ENCODE assay signal across 15 mouse cellular contexts in the genomic region with DNA sequence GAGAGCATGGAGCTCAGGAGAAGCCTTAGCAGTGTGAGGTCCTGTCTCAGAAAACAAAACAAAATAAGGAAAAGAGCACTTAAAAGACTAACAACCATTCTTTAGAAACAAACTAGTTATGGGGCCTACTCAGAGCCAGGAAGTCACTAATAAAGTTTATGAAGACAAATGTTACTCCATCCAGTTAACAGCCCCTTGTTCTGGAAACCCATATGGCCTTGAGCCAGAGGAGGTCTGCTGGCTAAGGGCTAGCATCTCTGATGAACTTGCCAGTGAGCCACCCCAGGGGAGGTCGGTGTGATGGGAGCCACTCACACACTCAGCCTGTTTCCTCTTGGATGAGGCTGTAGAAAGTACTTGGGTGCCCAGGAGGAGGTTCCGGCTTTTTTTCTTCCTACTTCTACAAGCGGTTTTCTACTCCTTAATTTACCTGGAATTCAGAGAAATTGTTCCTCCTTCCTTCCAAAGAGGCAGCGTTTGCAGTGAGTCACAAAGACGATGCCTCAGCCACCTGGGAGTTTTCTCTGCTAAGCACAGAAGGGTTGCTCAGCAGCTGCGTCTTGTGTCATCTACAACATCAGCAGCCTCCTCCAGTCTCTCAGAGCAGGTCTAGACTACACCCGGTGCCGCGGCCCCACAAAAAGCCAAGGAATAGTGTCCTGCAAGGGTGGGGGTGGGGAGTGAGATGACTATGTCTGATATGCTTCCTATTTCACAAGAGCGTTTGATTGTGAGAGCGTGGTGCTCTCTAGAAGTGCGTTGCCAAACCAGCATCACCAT. TPM values are rescaled to one million over a fixed set of nuclear protein-coding genes. Genes with fewer than 3 reads are reported as not detected.
DNase-seq lines count a peak whose midpoint lies in the region; ATAC-seq and TF ChIP-seq lines count a peak whose summit lies in the region.
"Had no signal": no experiment of that assay in that cellular context is flagged by ENCODE, and none has a peak within 500 bp of the region (broad histone marks: within the 10 kb centered on the region; RNA-seq: fewer than 3 reads in every experiment).

No protein-coding gene starts in this region.

- in situ Hi-C loops in ES-E14 (cut with MboI; ENCODE audit: low sequenced_read_pairs in 2 of 2, unreplicated experiment in 2 of 2), result loop anchor here in 1 of 2 experiments (25.0 kb wide), 1 partner anchor 456 kb away; a partner anchor contains a TSS

- no peak for ATAC-seq in kidney, embryonic 16.5 days (ENCODE audit: low FRiP score, low TSS enrichment)
- ATAC-seq in limb, embryonic 12.5 days (ENCODE audit: insufficient number of reproducible peaks, insufficient read depth, low FRiP score, low TSS enrichment, low read depth), result no peak
- ATAC-seq in neural tube, embryonic 15.5 days (ENCODE audit: low FRiP score), result no peak
- ATAC-seq: CD4-positive, CD25-positive, alpha-beta regulatory T cell, adult 4 months; inflammation-experienced regulatory T-cells, adult 6 months had no signal

- no peaks in the 10 kb centered on the region for H3K9me3 ChIP-seq in kidney, embryonic 16.5 days (ENCODE audit: low read length)
- H3K9me3 ChIP-seq in ES-E14 (ENCODE audit: control insufficient read depth, insufficient read depth, low read depth, low read length), result no peaks in the 10 kb centered on the region
- no peaks in the 10 kb centered on the region for H3K9me3 ChIP-seq in embryonic facial prominence, embryonic 10.5 days
- H3K9me3 ChIP-seq in limb, embryonic 12.5 days, result no peaks in the 10 kb centered on the region
- no peaks in the 10 kb centered on the region for H3K9me3 ChIP-seq in neural tube, embryonic 15.5 days (replicated peaks)

- peak overlapping the region; percentile 44 for H3K27ac ChIP-seq in kidney, embryonic 16.5 days (ENCODE audit: low read length)
- peak overlapping the region; percentile 69; the same call in 1 of the 2 replicates for H3K27ac ChIP-seq in ES-E14 (ENCODE audit: insufficient read depth, low read depth, low read length, poor library complexity, severe bottlenecking)
- peak overlapping the region; percentile 61 for H3K27ac ChIP-seq in embryonic facial prominence, embryonic 10.5 days (replicated peaks)
- peak overlapping the region; percentile 59 for H3K27ac ChIP-seq in limb, embryonic 12.5 days
- no peak overlapping the region for H3K27ac ChIP-seq in neural tube, embryonic 15.5 days (replicated peaks)
- H3K27ac ChIP-seq: layer of hippocampus, adult 2 months had no signal

- no peaks in the 10 kb centered on the region for H3K36me3 ChIP-seq in kidney, embryonic 16.5 days (ENCODE audit: insufficient read depth, low read length)
- H3K36me3 ChIP-seq in ES-E14 (ENCODE audit: control insufficient read depth, insufficient read depth, low read length, poor library complexity, severe bottlenecking), result no peaks in the 10 kb centered on the region
- no peaks in the 10 kb centered on the region for H3K36me3 ChIP-seq in embryonic facial prominence, embryonic 10.5 days (replicated peaks)
- no peaks in the 10 kb centered on the region for H3K36me3 ChIP-seq in limb, embryonic 12.5 days
- no peaks in the 10 kb centered on the region for H3K36me3 ChIP-seq in neural tube, embryonic 15.5 days

- H3K27me3 ChIP-seq in kidney, embryonic 16.5 days (ENCODE audit: insufficient read depth, low read length), result no peaks in the 10 kb centered on the region
- no peaks in the 10 kb centered on the region for H3K27me3 ChIP-seq in embryonic facial prominence, embryonic 10.5 days (replicated peaks; ENCODE audit: low read depth, poor library complexity, severe bottlenecking)
- H3K27me3 ChIP-seq in limb, embryonic 12.5 days, result no peaks in the 10 kb centered on the region
- H3K27me3 ChIP-seq in neural tube, embryonic 15.5 days (replicated peaks), result no peaks in the 10 kb centered on the region

- H3K4me2 ChIP-seq in kidney, embryonic 16.5 days (replicated peaks; ENCODE audit: low read depth, low read length), result no peak overlapping the region
- no peak overlapping the region for H3K4me2 ChIP-seq in limb, embryonic 12.5 days
- H3K4me2 ChIP-seq in neural tube, embryonic 15.5 days, result no peak overlapping the region
- H3K4me2 ChIP-seq: heart, embryonic 11.5 days had no signal

- H3K9ac ChIP-seq in kidney, embryonic 16.5 days (replicated peaks; ENCODE audit: low read length), result no peak overlapping the region
- no peak overlapping the region for H3K9ac ChIP-seq in ES-E14 (ENCODE audit: insufficient read depth, low read depth, low read length, poor library complexity, severe bottlenecking)
- no peak overlapping the region for H3K9ac ChIP-seq in limb, embryonic 12.5 days (replicated peaks)
- no peak overlapping the region for H3K9ac ChIP-seq in neural tube, embryonic 15.5 days (replicated peaks)

- peaks cover 46% of the 10 kb centered on the region for H3K4me1 ChIP-seq in kidney, embryonic 16.5 days (ENCODE audit: insufficient read depth, low read length)
- peaks cover 21 to 25% of the 10 kb centered on the region in 2 experiments for H3K4me1 ChIP-seq in ES-E14 (ENCODE audit: control insufficient read depth in 2 of 2, insufficient read depth in 2 of 2, low read length in 2 of 2, poor library complexity in 1 of 2)
- peaks cover 56% of the 10 kb centered on the region for H3K4me1 ChIP-seq in embryonic facial prominence, embryonic 10.5 days
- H3K4me1 ChIP-seq in limb, embryonic 12.5 days (replicated peaks), result peaks cover 53% of the 10 kb centered on the region
- peaks cover 6% of the 10 kb centered on the region; the same call in 1 of the 2 replicates for H3K4me1 ChIP-seq in neural tube, embryonic 15.5 days

- no peak overlapping the region for H3K4me3 ChIP-seq in kidney, embryonic 16.5 days (ENCODE audit: low read length)
- no peak overlapping the region for H3K4me3 ChIP-seq in ES-E14 (ENCODE audit: insufficient read depth in 1 of 2, low read depth in 1 of 2, low read length in 2 of 2, poor library complexity in 1 of 2, severe bottlenecking in 1 of 2)
- no peak overlapping the region for H3K4me3 ChIP-seq in embryonic facial prominence, embryonic 10.5 days
- no peak overlapping the region for H3K4me3 ChIP-seq in limb, embryonic 12.5 days (replicated peaks)
- no peak overlapping the region for H3K4me3 ChIP-seq in neural tube, embryonic 15.5 days (replicated peaks)
- H3K4me3 ChIP-seq: layer of hippocampus, adult 2 months had no signal

- DNase-seq in kidney, adult 8-10 months, result no peak
- no peak for DNase-seq in ES-E14 (ENCODE audit: low read depth, low spot score)
- DNase-seq in embryonic facial prominence, embryonic 10.5 days (ENCODE audit: low spot score), result no peak
- no peak for DNase-seq in cerebellum, adult 8-10 months
- no peak for DNase-seq in right cerebral cortex, postnatal 14 days
- DNase-seq: adrenal gland, postnatal 25 days; cerebellum, postnatal 25 days; heart, postnatal 4 days had no signal

- 37% methylated on average over 12 of the region's 12 CpGs for WGBS in kidney, embryonic 16.5 days
- 69% methylated on average over 12 of the region's 12 CpGs for WGBS in embryonic facial prominence, embryonic 10.5 days
- WGBS in limb, embryonic 12.5 days, result 29% methylated on average over 12 of the region's 12 CpGs
- WGBS in neural tube, embryonic 15.5 days, result 58% methylated on average over 12 of the region's 12 CpGs

TF ChIP-seq in ES-E14, 5 proteins besides CTCF, POLR2A, EP300 and RAD21:
- TF ChIP-seq HCFC1 (IDR thresholded peaks at IDR 0.05; ENCODE audit: borderline replicate concordance, insufficient read depth, low read length) (no peak), ZC3H11A (IDR thresholded peaks at IDR 0.05; ENCODE audit: borderline replicate concordance, low read depth, low read length) (no peak), CHD2 (IDR thresholded peaks at IDR 0.05; ENCODE audit: low read depth, low read length) (no peak), MAFK (IDR thresholded peaks at IDR 0.05; ENCODE audit: insufficient read depth, low read depth, low read length) (no peak), ZNF384 (IDR thresholded peaks at IDR 0.05; ENCODE audit: low read depth, low read length) (no peak)

RNA-seq across cellular contexts. Expression of a gene that starts 38.3 kb away (rescaled TPM):
- polyA plus RNA-seq in kidney, embryonic 16.5 days (2015; fragmentation: Nextera tagmentation; extraction: Ambion mirVana), result 58.1 and 63.0 TPM in 2 replicates
- 26.8 and 36.5 TPM in 2 replicates for total RNA-seq in ES-E14 (2012; rRNA removed)
- polyA plus RNA-seq in embryonic facial prominence, embryonic 10.5 days (2016; fragmentation: Nextera tagmentation; extraction: Ambion mirVana), result 54.6 and 57.0 TPM in 2 replicates
- polyA plus RNA-seq in limb, embryonic 12.5 days (2016; fragmentation: Nextera tagmentation; extraction: Ambion mirVana), result 48.1 and 49.9 TPM in 2 replicates
- 29.4 and 32.6 TPM in 2 replicates for polyA plus RNA-seq in neural tube, embryonic 15.5 days (2015; fragmentation: Nextera tagmentation; extraction: Ambion mirVana)
